Mouse (Mus musculus) spleen, embryonic (tissue): ENCODE measurements around the gene Ldlrad1.

Experiments used
- CTCF ChIA-PET: fragments of 350-600 bp; sonication (Branson Sonifier 250); formaldehyde crosslinking; loops from one replicate; lab custom pipeline; 2022; lab: Charles Lee

Ldlrad1 gene

DNA sequence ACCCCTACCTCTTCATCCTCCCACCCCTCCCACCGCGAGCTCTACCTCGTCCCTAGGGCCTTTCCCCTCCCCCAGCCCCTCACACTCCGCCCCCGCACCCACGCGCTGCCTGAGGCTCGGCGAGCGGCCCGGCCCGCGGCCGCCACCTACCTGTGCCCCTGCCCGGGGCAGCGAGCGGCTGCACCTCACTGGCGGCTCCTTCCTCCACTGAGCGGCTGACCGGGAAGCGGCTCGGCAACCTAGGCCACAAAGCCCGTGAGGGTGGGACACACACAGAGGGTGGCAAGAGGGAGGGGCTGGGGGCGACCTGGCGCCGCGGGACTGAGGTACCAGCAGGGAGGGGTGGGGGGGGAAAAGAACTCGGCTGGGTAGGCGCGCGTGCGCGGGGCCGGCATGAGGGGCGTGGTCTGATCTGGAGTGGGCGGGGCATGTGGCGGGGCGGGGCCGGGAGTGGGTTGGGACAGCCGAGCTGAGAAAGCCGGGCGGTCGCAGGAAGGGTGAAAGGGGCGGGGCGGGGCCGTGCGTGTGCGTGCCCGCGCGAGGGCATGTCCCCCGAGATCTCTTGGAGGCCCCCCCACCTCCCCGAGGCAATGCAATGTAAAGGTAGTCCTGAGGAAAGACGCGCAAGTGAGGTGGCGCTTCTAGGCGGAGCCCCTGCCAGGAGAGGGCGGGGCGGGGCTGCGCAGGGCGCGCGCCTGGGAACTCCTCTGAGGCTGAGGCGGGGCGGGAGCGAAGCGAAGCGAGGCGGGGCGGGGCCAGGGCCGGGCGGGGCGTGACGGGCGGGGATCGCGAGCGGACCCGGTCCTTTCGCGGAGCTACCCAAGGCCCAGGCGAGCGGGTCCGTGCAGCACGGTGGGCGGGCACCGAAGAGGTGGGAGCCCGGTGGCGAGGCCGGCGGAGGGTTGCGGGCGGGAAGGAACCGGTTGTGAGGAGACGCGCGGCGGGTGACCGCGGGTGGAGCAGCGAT, 44.4 kb downstream of the Ldlrad1 start, which contains the start of the genes Lrrc42 and Hspb11:
TSS of gene Lrrc42 (minus strand) at position 408 of the 967 bp plus-strand sequence.
TSS of gene Hspb11 (plus strand) at position 469 of the 967 bp plus-strand sequence.
- CTCF ChIA-PET, result interaction anchor here (0.7 kb wide), 1 partner anchor 1808 kb away, joined by 5 read pairs; no protein-coding TSS in a partner anchor

DNA sequence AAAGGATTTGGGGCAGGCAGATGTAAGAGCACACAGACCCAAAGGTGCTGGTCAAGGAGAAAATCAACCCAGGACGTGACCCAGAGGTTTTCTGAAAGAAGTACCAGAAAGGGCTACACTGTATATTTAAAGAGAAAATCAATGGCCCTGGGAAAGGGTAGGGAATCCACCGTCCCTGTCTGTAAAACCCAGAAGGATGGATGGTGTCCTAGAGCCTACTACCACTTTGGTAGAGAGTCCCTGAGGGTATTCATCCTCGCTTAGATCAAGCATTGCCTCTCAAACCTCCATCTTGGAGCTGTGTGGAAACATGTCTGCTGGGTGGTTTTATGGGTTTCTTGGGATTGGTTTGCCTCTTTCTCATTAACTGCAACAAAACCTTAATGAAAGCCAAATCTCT, 45.4 kb downstream of the Ldlrad1 start:
- CTCF ChIA-PET, result no interaction called here

DNA sequence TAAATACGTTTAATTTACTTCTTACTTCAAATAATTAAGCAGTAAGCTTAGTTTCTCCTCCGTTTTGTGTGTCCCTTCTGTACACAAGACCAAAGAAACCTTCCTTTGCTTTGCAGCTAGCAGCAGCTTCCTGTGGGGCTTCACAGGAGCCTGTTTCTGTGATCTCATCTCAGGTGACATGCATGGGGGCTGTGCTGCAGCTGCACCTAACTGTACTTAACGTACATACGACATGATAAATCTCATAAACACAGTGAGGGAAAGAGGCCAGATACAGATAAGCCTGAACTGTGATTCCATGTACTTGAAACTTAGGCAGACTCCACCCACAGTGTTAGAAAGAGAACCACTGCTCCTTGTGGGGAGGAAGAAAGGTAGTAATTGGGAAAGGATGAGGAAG, 51.0 kb downstream of the Ldlrad1 start:
- CTCF ChIA-PET, result interaction anchor here (0.6 kb wide), 1 partner anchor 552 kb away, joined by 3 read pairs; no protein-coding TSS in a partner anchor
